Mouse (Mus musculus) myocyte (in vitro differentiated cells): Measurements from ENCODE around the gene Lgals4. TPM values are rescaled to one million over a fixed set of nuclear protein-coding genes. Genes with fewer than 3 reads are reported as not detected.
A peak's percentile ranks its signal among the peaks of the same experiment; 100 is the strongest.

Experiments
- H3K27me3 ChIP-seq: one replicate; pipeline ENCODE4 v1.6.1; 2011; ENCODE audit not compliant: control insufficient read depth, insufficient read depth, insufficient read length
- H3K36me3 ChIP-seq: one replicate; pipeline ENCODE4 v1.6.1; 2011; ENCODE audit not compliant: control insufficient read depth, insufficient read depth
- H3K4me2 ChIP-seq: one replicate; pipeline ENCODE4 v1.6.1; 2011; ENCODE audit warnings: low read depth, control low read depth
- H3K4me3 ChIP-seq: one replicate; pipeline ENCODE4 v1.5.1; 2011; ENCODE audit warnings: mild to moderate bottlenecking, control low read depth, moderate library complexity
- H3K79me2 ChIP-seq: one replicate; pipeline ENCODE4 v1.6.1; 2011; ENCODE audit not compliant: control insufficient read depth, insufficient read depth
- H3ac ChIP-seq: one replicate; pipeline ENCODE4 v1.6.1; 2011; ENCODE audit not compliant: control insufficient read depth, insufficient read length
- CEBPB ChIP-seq: IDR thresholded peaks from 2 replicates; pipeline ENCODE4 v1.6.1; 2011; ENCODE audit warnings: mild to moderate bottlenecking, moderate library complexity; ENCODE audit not compliant: poor library complexity, insufficient read depth, severe bottlenecking
- E2F4 ChIP-seq: IDR thresholded peaks from one replicate; pipeline ENCODE4 v1.6.1; 2011; ENCODE audit warnings: mild to moderate bottlenecking, control low read depth, moderate library complexity; ENCODE audit not compliant: insufficient read depth
- MAX ChIP-seq: IDR thresholded peaks from one replicate; pipeline ENCODE4 v1.6.1; 2011; ENCODE audit warnings: low read depth, mild to moderate bottlenecking, control low read depth
- MYOD1 ChIP-seq, 3 experiments: IDR thresholded peaks; one replicate each; pipeline ENCODE4 v1.6.1; 2011; ENCODE audit warnings: control low read depth in 2 of 3, low read depth in 2 of 3, mild to moderate bottlenecking in 2 of 3, moderate library complexity in 1 of 3; ENCODE audit not compliant: insufficient read length in 2 of 3, control insufficient read depth in 1 of 3
- MYOG ChIP-seq, 3 experiments: IDR thresholded peaks; one replicate each; pipeline ENCODE4 v1.6.1; 2011; ENCODE audit warnings: control low read depth in 2 of 3, low read depth in 2 of 3, mild to moderate bottlenecking in 2 of 3; ENCODE audit not compliant: insufficient read length in 2 of 3, control insufficient read depth in 1 of 3, insufficient read depth in 1 of 3
- POLR2A ChIP-seq: IDR thresholded peaks from one replicate; pipeline ENCODE4 v1.6.1; 2011; ENCODE audit warnings: low read depth, mild to moderate bottlenecking, control low read depth, moderate library complexity; ENCODE audit not compliant: insufficient read length
- POLR2AphosphoS2 ChIP-seq: IDR thresholded peaks from one replicate; pipeline ENCODE4 v1.6.1; 2011; ENCODE audit warnings: low read depth, control low read depth; ENCODE audit not compliant: insufficient read length
- REST ChIP-seq: IDR thresholded peaks from one replicate; pipeline ENCODE4 v1.6.1; 2011; ENCODE audit warnings: mild to moderate bottlenecking, control low read depth, moderate library complexity; ENCODE audit not compliant: insufficient read depth, insufficient read length
- SRF ChIP-seq: IDR thresholded peaks from one replicate; pipeline ENCODE4 v1.6.1; 2011; ENCODE audit warnings: low read depth; ENCODE audit not compliant: control insufficient read depth, insufficient read length
- TCF12 ChIP-seq: IDR thresholded peaks from one replicate; pipeline ENCODE4 v1.6.1; 2011; ENCODE audit warnings: mild to moderate bottlenecking, control low read depth; ENCODE audit not compliant: poor library complexity, insufficient read depth, severe bottlenecking
- TCF3 ChIP-seq: IDR thresholded peaks from one replicate; pipeline ENCODE4 v1.6.1; 2011; ENCODE audit warnings: low read depth, control low read depth; ENCODE audit not compliant: insufficient read length
- USF1 ChIP-seq: IDR thresholded peaks from one replicate; pipeline ENCODE4 v1.6.1; 2011; ENCODE audit warnings: low read depth, mild to moderate bottlenecking, control low read depth, moderate library complexity
- polyA plus RNA-seq: library from polyadenylated mRNA; unstranded; fragments of >200 nt; fragmentation: generic; extraction: Trizol; gene quantifications from one replicate; pipeline ENCODE4 v1.2.1, GENCODE M21; 2012; ENCODE audit warnings: missing spikeins

Gene Lgals4
- 3.0 TPM for polyA plus RNA-seq

DNA sequence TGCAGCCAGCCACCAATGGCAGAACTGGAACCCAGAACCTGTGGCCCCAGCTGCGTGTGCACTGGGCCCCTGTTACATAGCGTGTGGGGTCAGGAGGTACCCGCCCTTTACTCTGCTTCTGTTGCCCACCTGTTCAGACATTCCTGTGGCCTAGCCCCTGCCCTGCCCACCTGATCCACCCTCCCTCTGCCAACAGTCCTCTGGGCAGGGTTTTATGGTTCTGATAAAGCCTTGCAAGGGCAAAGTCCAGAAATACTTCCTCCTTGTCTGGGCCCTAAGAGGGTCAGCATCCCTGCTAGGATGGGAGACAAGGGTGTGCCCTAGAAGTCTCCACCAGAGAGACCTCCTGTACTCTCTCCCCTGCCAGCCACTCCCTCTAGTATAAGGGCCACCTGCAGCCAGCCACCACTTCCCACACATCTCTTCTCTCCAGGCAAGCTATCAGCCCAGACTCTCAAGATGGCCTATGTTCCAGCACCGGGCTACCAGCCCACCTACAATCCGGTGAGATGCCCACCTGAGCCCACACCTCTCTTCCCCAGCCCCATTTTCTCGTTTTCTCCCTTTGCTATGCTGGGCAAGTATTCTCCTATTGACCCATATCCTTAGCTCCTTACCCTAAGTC is at the start of gene Lgals4:
Gene Lgals4, plus strand, starts transcription at position 132 of the 625 bp plus-strand sequence.
- no peak for TF ChIP-seq E2F4
- TF ChIP-seq TCF12: no peak
- no peak for TF ChIP-seq REST
- peak; percentile 52 for TF ChIP-seq POLR2AphosphoS2
- TF ChIP-seq MAX: no peak
- TF ChIP-seq CEBPB: no peak
- peak in 2 of 3 experiments; percentile 67 to 87 for TF ChIP-seq MYOG (IDR thresholded peaks at IDR 0.05; ENCODE audit: control insufficient read depth in 1 of 3, insufficient read depth in 1 of 3, insufficient read length in 2 of 3, low read depth in 2 of 3)
- no peak for TF ChIP-seq TCF3
- TF ChIP-seq SRF: no peak
- TF ChIP-seq MYOD1 (IDR thresholded peaks at IDR 0.05; ENCODE audit: control insufficient read depth in 1 of 3, insufficient read length in 2 of 3, low read depth in 2 of 3): peak in 2 of 3 experiments; percentile 50 to 77
- TF ChIP-seq USF1: no peak
- TF ChIP-seq POLR2A: no peak
- no peaks in the 10 kb centered on the region for H3K79me2 ChIP-seq
- no peak within 1 kb of the TSS for H3K4me3 ChIP-seq
- no peaks in the 10 kb centered on the region for H3K36me3 ChIP-seq
- H3K4me2 ChIP-seq: no peak within 1 kb of the TSS
- H3K27me3 ChIP-seq: no peaks in the 10 kb centered on the region
- H3ac ChIP-seq: no peak within 1 kb of the TSS

DNA sequence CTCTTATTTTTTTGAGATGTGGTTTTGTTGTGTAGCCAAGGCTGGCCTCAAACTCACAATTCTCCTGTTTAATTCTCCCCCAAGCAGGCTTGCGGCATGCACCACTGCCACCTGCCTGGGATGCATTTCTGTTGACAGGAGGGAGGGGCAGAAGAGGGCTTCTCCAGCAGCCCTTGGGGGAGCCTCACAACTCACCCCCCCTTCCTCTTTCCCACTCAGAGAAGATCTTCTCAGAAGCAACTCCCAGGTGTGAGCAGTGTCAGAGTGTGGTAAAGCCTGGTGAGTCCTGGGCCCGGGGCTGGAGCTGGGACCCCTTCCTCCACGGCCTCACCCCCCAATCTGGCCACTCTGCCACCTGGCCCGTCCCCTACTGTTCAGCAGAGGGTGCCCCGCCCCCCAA is 48.5 kb upstream of the Lgals4 start:
- Histone ChIP-seq H3K4me3 (no peak overlapping the region), H3ac (no peak overlapping the region), H3K4me2 (no peak overlapping the region), H3K79me2 (no peaks in the 10 kb centered on the region), H3K36me3 (no peaks in the 10 kb centered on the region), H3K27me3 (no peaks in the 10 kb centered on the region)
- TF ChIP-seq MYOD1 (IDR thresholded peaks at IDR 0.05; ENCODE audit: control insufficient read depth in 1 of 3, insufficient read length in 2 of 3, low read depth in 2 of 3) (no peak), SRF (no peak), POLR2A (no peak), POLR2AphosphoS2 (no peak), REST (no peak), USF1 (no peak), TCF3 (no peak), MAX (no peak), TCF12 (no peak), E2F4 (no peak), CEBPB (no peak), MYOG (IDR thresholded peaks at IDR 0.05; ENCODE audit: control insufficient read depth in 1 of 3, insufficient read depth in 1 of 3, insufficient read length in 2 of 3, low read depth in 2 of 3) (no peak)

DNA sequence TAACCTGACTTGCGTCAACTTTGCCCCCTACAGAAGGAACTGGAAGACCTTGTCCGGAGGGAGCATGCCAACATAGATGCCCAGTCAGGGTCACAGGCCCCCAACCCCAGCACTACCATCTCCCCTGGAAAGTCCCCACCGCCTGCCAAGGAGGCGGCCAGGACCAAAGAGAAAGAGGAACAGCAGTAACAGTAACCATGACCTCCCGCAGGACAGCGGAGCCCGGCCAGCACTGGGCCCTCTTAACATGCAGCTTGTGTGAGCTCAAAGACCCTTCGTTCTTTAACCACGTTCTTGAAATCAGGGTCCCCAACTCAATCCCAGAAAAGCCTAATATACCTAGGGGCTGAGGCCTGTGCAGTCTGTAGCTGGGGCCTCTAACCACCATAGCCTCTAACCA is 45.8 kb upstream of the Lgals4 start:
- no peaks in the 10 kb centered on the region for H3K36me3 ChIP-seq
- TF ChIP-seq REST (no peak), MYOD1 (IDR thresholded peaks at IDR 0.05; ENCODE audit: control insufficient read depth in 1 of 3, insufficient read length in 2 of 3, low read depth in 2 of 3) (no peak), SRF (no peak), MAX (no peak), TCF3 (no peak), USF1 (no peak), CEBPB (no peak), TCF12 (no peak), POLR2A (no peak), E2F4 (no peak), POLR2AphosphoS2 (no peak), MYOG (IDR thresholded peaks at IDR 0.05; ENCODE audit: control insufficient read depth in 1 of 3, insufficient read depth in 1 of 3, insufficient read length in 2 of 3, low read depth in 2 of 3) (no peak)
- no peak overlapping the region for H3K4me3 ChIP-seq
- H3K27me3 ChIP-seq: no peaks in the 10 kb centered on the region
- no peak overlapping the region for H3ac ChIP-seq
- H3K4me2 ChIP-seq: no peak overlapping the region
- H3K79me2 ChIP-seq: no peaks in the 10 kb centered on the region

DNA sequence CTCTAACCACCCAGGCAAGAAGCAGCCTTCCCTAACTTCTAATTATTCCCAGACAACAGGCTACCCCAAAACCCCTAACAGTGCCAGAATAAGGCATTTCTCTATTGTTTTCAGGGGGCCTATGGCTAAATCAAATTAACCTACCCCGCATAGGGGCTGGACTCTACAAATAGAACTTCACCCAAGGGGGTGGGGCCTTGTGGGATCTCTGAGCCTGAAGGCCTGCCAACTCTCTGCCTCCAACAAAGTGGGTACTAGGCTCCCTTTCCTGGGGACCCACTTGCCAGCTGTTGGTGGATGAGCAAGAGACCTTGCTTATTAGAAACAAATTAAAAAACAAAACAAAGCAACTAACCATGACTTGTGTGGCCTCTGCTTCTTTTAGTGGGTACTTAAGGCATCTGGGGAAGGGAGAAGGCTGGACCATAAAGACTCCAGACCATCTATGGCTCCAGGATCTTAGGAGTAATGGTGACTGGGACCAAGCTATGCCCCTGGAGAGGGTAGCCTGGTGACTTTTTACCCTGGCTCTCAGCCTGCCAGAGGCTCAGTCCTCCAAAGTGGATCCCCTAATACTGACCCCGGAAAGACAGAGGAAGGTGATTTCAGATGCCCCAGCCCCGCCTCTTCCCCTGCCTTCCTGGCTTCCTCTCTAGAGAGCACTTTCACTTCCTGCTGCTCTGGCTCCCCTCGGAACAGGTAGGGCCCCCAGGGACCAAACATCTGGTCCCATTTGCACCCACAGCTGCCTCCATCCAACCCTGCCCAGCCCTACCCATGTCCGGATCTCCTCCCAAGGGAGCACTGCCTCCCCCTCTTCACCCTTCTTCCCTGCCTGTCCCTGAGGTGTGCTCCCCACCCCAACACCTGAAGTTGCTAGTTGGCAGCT is 45.1 kb upstream of the Lgals4 start, which contains the start of gene Rinl:
Gene Rinl, plus strand, starts transcription at position 663 of the 889 bp plus-strand sequence.
- Histone ChIP-seq H3ac (no peak within 1 kb of the TSS), H3K36me3 (no peaks in the 10 kb centered on the region), H3K4me2 (no peak within 1 kb of the TSS), H3K79me2 (no peaks in the 10 kb centered on the region), H3K27me3 (no peaks in the 10 kb centered on the region), H3K4me3 (no peak within 1 kb of the TSS)
- TF ChIP-seq MYOD1 (IDR thresholded peaks at IDR 0.05; ENCODE audit: control insufficient read depth in 1 of 3, insufficient read length in 2 of 3, low read depth in 2 of 3): no peak
- TF ChIP-seq E2F4: no peak
- no peak for TF ChIP-seq TCF3
- no peak for TF ChIP-seq MAX
